Mouse (Mus musculus) inflammation-experienced regulatory T-cells, adult 6 months (primary cell): Measurements from ENCODE around the gene Gsto1. TPM values are rescaled to one million over a fixed set of nuclear protein-coding genes. Genes with fewer than 3 reads are reported as not detected.
A peak's percentile ranks its signal among the peaks of the same experiment; 100 is the strongest.
"Not testable (repeated sequence)": the region's sequence is repeated elsewhere in the genome, so short reads cannot be mapped to it uniquely, and the experiment has no call there.

Source experiments
- ATAC-seq: one replicate; pipeline ENCODE4 v1.8.0; 2017
- polyA plus RNA-seq, 3 experiments: library from polyadenylated mRNA; unstranded; fragments of 100-300 nt; shearing (Covaris generic); gene quantifications; one replicate each; pipeline ENCODE4 v1.2.1; 2017

Gsto1 gene
- polyA plus RNA-seq = 10 to 100 TPM; 17.8 to 26.4 (median 19.5) TPM

GRCm38 (mm10) chr19:47854796-47855783 lies at the start of gene Gsto1:
TSS of gene Gsto1 (plus strand) at chr19:47854970.
- ATAC-seq = peak; percentile 84

- no peak for ATAC-seq
These were observed 42.7 kb upstream of the Gsto1 start for GRCm38 (mm10) chr19:47812091-47812490.

GRCm38 (mm10) chr19:47814721-47815120 lies 40.0 kb upstream of the Gsto1 start:
- no peak for ATAC-seq

- no peak for ATAC-seq
These were observed 37.1 kb upstream of the Gsto1 start for GRCm38 (mm10) chr19:47817692-47818091.

- no peak for ATAC-seq
These were observed 33.8 kb upstream of the Gsto1 start for GRCm38 (mm10) chr19:47820832-47821493.

- ATAC-seq = no peak
These were observed 33.3 kb upstream of the Gsto1 start for GRCm38 (mm10) chr19:47821494-47821872.

GRCm38 (mm10) chr19:47822143-47822796 lies 32.5 kb upstream of the Gsto1 start:
- ATAC-seq = no peak

GRCm38 (mm10) chr19:47824026-47824425 lies 30.7 kb upstream of the Gsto1 start:
- ATAC-seq = no peak

GRCm38 (mm10) chr19:47829913-47830450 lies 24.8 kb upstream of the Gsto1 start:
- no peak for ATAC-seq

- ATAC-seq = no peak
These were observed 23.7 kb upstream of the Gsto1 start for GRCm38 (mm10) chr19:47831111-47831510.

- no peak for ATAC-seq
These were observed 22.5 kb upstream of the Gsto1 start for GRCm38 (mm10) chr19:47832316-47832715.

- no peak for ATAC-seq
These were observed 20.2 kb upstream of the Gsto1 start for GRCm38 (mm10) chr19:47834614-47835013.

- no peak for ATAC-seq
These were observed 19.0 kb upstream of the Gsto1 start for GRCm38 (mm10) chr19:47835776-47836175.

- peak; percentile 82 for ATAC-seq
These were observed 17.9 kb upstream of the Gsto1 start for GRCm38 (mm10) chr19:47836701-47837526.

GRCm38 (mm10) chr19:47837527-47837901 lies 17.3 kb upstream of the Gsto1 start:
- peak; percentile 43 for ATAC-seq

- not testable (repeated sequence) for ATAC-seq
These were observed 13.5 kb upstream of the Gsto1 start for GRCm38 (mm10) chr19:47841234-47841633.

GRCm38 (mm10) chr19:47849735-47850134 lies 5.0 kb upstream of the Gsto1 start:
- ATAC-seq = no peak

GRCm38 (mm10) chr19:47852131-47852530 lies 2.6 kb upstream of the Gsto1 start:
- not testable (repeated sequence) for ATAC-seq

- no peak for ATAC-seq
These were observed 1.7 kb upstream of the Gsto1 start for GRCm38 (mm10) chr19:47853053-47853452.

- ATAC-seq = peak; percentile 29
These were observed 597 bp upstream of the Gsto1 start for GRCm38 (mm10) chr19:47853951-47854795.
